Mouse (Mus musculus) midbrain, embryonic 16.5 days (tissue): ENCODE measurements around the gene Nup107. TPM values are rescaled to one million over a fixed set of nuclear protein-coding genes. Genes with fewer than 3 reads are reported as not detected.

Source experiments
- ATAC-seq: fragments of 200-750 bp; cut with Nextera tagmentation; 2 replicates; pipeline ENCODE4 v1.8.0; 2017; ENCODE audit warnings: moderate TSS enrichment
- H3K27ac ChIP-seq: fragments of 300-500 bp; sonication (generic); 2 replicates; pipeline ENCODE4 v1.5.1; 2014; ENCODE audit warnings: mild to moderate bottlenecking, low read length, mixed read lengths
- H3K27me3 ChIP-seq: fragments of 300-500 bp; sonication (generic); 2 replicates; pipeline ENCODE4 v1.6.1; 2014; ENCODE audit warnings: low read depth, low read length, mixed read lengths; ENCODE audit not compliant: control insufficient read depth, insufficient read depth
- H3K36me3 ChIP-seq: fragments of 300-500 bp; sonication (generic); 2 replicates; pipeline ENCODE4 v1.6.1; 2014; ENCODE audit warnings: mild to moderate bottlenecking, low read length, moderate library complexity, mixed read lengths; ENCODE audit not compliant: control insufficient read depth, insufficient read depth
- H3K4me1 ChIP-seq: fragments of 300-500 bp; sonication (generic); 2 replicates; pipeline ENCODE4 v1.6.1; 2014; ENCODE audit warnings: mild to moderate bottlenecking, low read length, mixed read lengths; ENCODE audit not compliant: control insufficient read depth, insufficient read depth
- H3K4me2 ChIP-seq: fragments of 300-500 bp; sonication (generic); 2 replicates; pipeline ENCODE4 v1.6.1; 2014; ENCODE audit warnings: mild to moderate bottlenecking, low read length, mixed read lengths
- H3K4me3 ChIP-seq: fragments of 300-500 bp; sonication (generic); 2 replicates; pipeline ENCODE4 v1.5.1; 2014; ENCODE audit warnings: low read depth, mild to moderate bottlenecking, low read length, moderate library complexity, mixed read lengths
- H3K9ac ChIP-seq: fragments of 300-500 bp; sonication (generic); 2 replicates; pipeline ENCODE4 v1.6.1; 2014; ENCODE audit warnings: low read depth, low read length, mixed read lengths
- H3K9me3 ChIP-seq: fragments of 300-500 bp; sonication (generic); replicated peaks from 2 replicates; pipeline ENCODE4 v1.6.1; 2014; ENCODE audit warnings: mild to moderate bottlenecking, low read length, mixed read lengths; ENCODE audit not compliant: control insufficient read depth, poor library complexity, severe bottlenecking
- WGBS: fragments of 180-500 bp; shearing (Covaris S2); extraction: QIAGEN DNeasy Blood & Tissue Kit; methylation state at CpG from one replicate; pipeline ENCODE4 v1.1.7; 2014; 5-methylcytosine and 5-hydroxymethylcytosine counted together
- polyA plus RNA-seq: library from polyadenylated mRNA; unstranded; fragments of >200 nt; fragmentation: Nextera tagmentation; extraction: Ambion mirVana; gene quantifications from 2 replicates; pipeline ENCODE4 v1.2.1, GENCODE M21; 2015

Nup107 gene
- polyA plus RNA-seq = 29.4 and 34.9 TPM in 2 replicates

GRCm38 (mm10) chr10:117792141-117793091 is at the start of gene Nup107:
Gene Nup107 (minus strand): TSS chr10:117792705.
- ATAC-seq = peak; percentile 97
- no peaks in the 10 kb centered on the region for H3K9me3 ChIP-seq
- H3K9ac ChIP-seq = peak within 1 kb of the TSS; percentile 74
- H3K4me3 ChIP-seq = peak within 1 kb of the TSS; percentile 89
- H3K27ac ChIP-seq = peak within 1 kb of the TSS; percentile 76; the same call in 1 of the 2 replicates
- H3K4me2 ChIP-seq = peak within 1 kb of the TSS; percentile 83
- no peaks in the 10 kb centered on the region for H3K27me3 ChIP-seq
- no peaks in the 10 kb centered on the region for H3K36me3 ChIP-seq
- peaks cover 13% of the 10 kb centered on the region for H3K4me1 ChIP-seq
- WGBS = under 1% methylated on average over 75 of the region's 75 CpGs

DNA sequence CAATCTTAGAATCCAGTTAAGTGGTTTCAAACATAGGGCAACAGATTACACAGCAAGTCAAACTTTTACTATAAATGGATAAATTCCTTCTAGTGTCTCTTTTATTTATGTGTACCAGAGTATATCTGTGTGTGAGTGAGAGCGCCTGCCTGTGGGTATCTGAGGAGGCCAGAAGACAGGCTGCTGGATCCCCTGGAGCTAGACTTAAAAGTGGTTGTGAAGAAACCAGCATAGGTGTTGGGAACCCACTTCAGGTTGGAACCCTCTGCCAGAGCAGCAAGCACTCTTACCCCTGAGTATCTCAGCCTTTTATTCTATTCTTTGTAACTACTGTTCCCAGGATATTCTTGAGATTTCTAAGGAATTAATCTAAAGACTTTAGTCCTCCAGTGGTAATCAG is 49.3 kb upstream of the Nup107 start:
- no peak overlapping the region for H3K27ac ChIP-seq
- no peak overlapping the region for H3K9ac ChIP-seq
- no peak overlapping the region for H3K4me2 ChIP-seq
- H3K27me3 ChIP-seq = no peaks in the 10 kb centered on the region
- ATAC-seq = no peak
- no peaks in the 10 kb centered on the region for H3K9me3 ChIP-seq
- 90% methylated on average over 1 of the region's 1 CpGs for WGBS
- H3K4me1 ChIP-seq = peaks cover 18% of the 10 kb centered on the region
- no peak overlapping the region for H3K4me3 ChIP-seq
- H3K36me3 ChIP-seq = no peaks in the 10 kb centered on the region

GRCm38 (mm10) chr10:117840431-117840995 is 48.0 kb upstream of the Nup107 start:
- no peak overlapping the region for H3K4me3 ChIP-seq
- no peak for ATAC-seq
- no peak overlapping the region for H3K4me2 ChIP-seq
- no peaks in the 10 kb centered on the region for H3K36me3 ChIP-seq
- no peak overlapping the region for H3K9ac ChIP-seq
- no peaks in the 10 kb centered on the region for H3K27me3 ChIP-seq
- peaks cover 14% of the 10 kb centered on the region for H3K4me1 ChIP-seq
- WGBS = 94% methylated on average over 5 of the region's 5 CpGs
- no peak overlapping the region for H3K27ac ChIP-seq
- H3K9me3 ChIP-seq = no peaks in the 10 kb centered on the region

DNA sequence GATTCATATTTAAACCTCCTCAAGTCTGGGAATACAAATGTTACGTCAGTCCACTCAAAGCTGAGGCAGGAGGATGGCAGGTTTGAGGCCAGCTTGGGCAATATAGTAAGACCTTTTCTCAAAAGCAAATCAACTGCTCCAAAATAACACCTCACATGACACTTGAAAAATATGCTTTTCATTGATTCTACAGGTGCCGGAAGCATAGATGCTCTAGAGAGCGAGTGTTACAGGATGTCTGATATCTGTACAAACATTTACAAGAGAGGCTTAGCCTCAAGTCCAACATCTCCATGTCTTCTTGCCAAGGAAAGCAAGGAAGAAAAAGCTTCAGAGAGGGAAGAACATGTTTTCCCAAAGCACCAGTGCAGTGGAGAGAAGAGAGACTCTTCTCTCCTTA is 47.2 kb upstream of the Nup107 start:
- H3K9ac ChIP-seq = no peak overlapping the region
- peaks cover 16% of the 10 kb centered on the region for H3K4me1 ChIP-seq
- H3K4me2 ChIP-seq = no peak overlapping the region
- no peak for ATAC-seq
- H3K27me3 ChIP-seq = no peaks in the 10 kb centered on the region
- no peaks in the 10 kb centered on the region for H3K36me3 ChIP-seq
- H3K4me3 ChIP-seq = no peak overlapping the region
- H3K9me3 ChIP-seq = no peaks in the 10 kb centered on the region
- 95% methylated on average over 3 of the region's 3 CpGs for WGBS
- no peak overlapping the region for H3K27ac ChIP-seq

GRCm38 (mm10) chr10:117838924-117839323 is 46.4 kb upstream of the Nup107 start:
- no peaks in the 10 kb centered on the region for H3K9me3 ChIP-seq
- no peaks in the 10 kb centered on the region for H3K27me3 ChIP-seq
- H3K4me2 ChIP-seq = no peak overlapping the region
- H3K27ac ChIP-seq = no peak overlapping the region
- H3K4me3 ChIP-seq = no peak overlapping the region
- peaks cover 11% of the 10 kb centered on the region for H3K4me1 ChIP-seq
- H3K36me3 ChIP-seq = no peaks in the 10 kb centered on the region
- no peak overlapping the region for H3K9ac ChIP-seq
- ATAC-seq = no peak
- WGBS = 93% methylated on average over 3 of the region's 3 CpGs

DNA sequence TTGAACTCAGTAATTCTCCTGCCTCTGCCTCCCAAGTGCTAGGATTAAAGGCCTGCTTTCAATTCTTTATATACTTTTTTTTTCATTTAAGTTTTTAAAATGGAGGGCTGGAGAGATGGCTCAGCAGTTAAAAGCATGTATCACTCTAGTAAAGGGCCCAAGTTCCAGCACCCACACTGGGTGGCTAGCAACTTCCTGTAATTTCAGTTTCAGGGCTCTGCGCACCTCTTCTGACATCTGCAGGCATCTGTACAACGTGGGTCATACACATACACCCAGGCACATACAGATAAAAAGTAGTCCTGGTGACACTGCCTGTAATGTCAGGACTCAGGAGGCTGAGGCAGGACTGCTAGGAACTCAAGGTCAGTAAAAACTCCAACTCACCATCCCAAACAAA is 43.8 kb upstream of the Nup107 start:
- peaks cover 3% of the 10 kb centered on the region; the same call in 1 of the 2 replicates for H3K4me1 ChIP-seq
- no peak overlapping the region for H3K27ac ChIP-seq
- 89% methylated on average over 2 of the region's 2 CpGs for WGBS
- no peak overlapping the region for H3K4me2 ChIP-seq
- no peak overlapping the region for H3K4me3 ChIP-seq
- no peaks in the 10 kb centered on the region for H3K27me3 ChIP-seq
- H3K9me3 ChIP-seq = no peaks in the 10 kb centered on the region
- H3K9ac ChIP-seq = no peak overlapping the region
- H3K36me3 ChIP-seq = no peaks in the 10 kb centered on the region
- no peak for ATAC-seq

GRCm38 (mm10) chr10:117835453-117835852 is 42.9 kb upstream of the Nup107 start:
- no peak overlapping the region for H3K4me3 ChIP-seq
- ATAC-seq = no peak
- no peak overlapping the region for H3K9ac ChIP-seq
- WGBS = 65% methylated on average over 5 of the region's 5 CpGs
- no peak overlapping the region for H3K27ac ChIP-seq
- no peaks in the 10 kb centered on the region for H3K9me3 ChIP-seq
- no peak overlapping the region for H3K4me2 ChIP-seq
- peaks cover 3% of the 10 kb centered on the region; the same call in 1 of the 2 replicates for H3K4me1 ChIP-seq
- H3K36me3 ChIP-seq = no peaks in the 10 kb centered on the region
- H3K27me3 ChIP-seq = no peaks in the 10 kb centered on the region

DNA sequence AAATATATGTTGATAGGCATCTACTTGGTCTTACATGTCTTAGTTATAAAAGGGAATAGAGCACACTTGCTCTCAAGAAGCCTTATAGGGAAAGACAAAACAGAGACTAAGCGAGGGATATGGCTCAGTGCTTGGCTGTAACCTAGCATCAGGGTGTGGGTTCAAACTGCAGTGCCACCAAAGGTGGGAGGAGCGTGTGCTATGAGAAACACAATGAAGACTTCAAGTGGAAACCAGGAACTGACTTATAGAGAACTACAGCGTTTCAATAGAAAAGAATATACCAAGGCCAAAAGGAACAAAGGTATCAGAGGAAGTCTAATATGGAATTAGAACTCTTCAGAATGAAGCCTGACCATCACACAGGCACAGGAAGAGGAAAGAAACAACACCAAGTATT is 38.3 kb upstream of the Nup107 start:
- H3K4me1 ChIP-seq = peaks cover 5% of the 10 kb centered on the region; the same call in 1 of the 2 replicates
- H3K9me3 ChIP-seq = no peaks in the 10 kb centered on the region
- 93% methylated on average over 3 of the region's 3 CpGs for WGBS
- H3K36me3 ChIP-seq = no peaks in the 10 kb centered on the region
- H3K27ac ChIP-seq = no peak overlapping the region
- no peak overlapping the region for H3K4me2 ChIP-seq
- H3K9ac ChIP-seq = no peak overlapping the region
- no peaks in the 10 kb centered on the region for H3K27me3 ChIP-seq
- no peak for ATAC-seq
- no peak overlapping the region for H3K4me3 ChIP-seq
